ENCODE assay signal across 8 mouse cellular contexts in genomic region chr19:17136677-17137460, GRCm38 (mm10).
A peak's percentile ranks its signal among the peaks of the same experiment; 100 is the strongest.
DNase-seq lines count a peak whose midpoint lies in the region; ATAC-seq and TF ChIP-seq lines count a peak whose summit lies in the region.

No protein-coding gene starts in this region.

- peak; percentile 94 for ATAC-seq in hindbrain, embryonic 14.5 days (ENCODE audit: low FRiP score)
- ATAC-seq in midbrain, embryonic 12.5 days (ENCODE audit: low FRiP score, low read depth): peak; percentile 91

- TF ChIP-seq POLR2A in bone marrow macrophage, adult 2 months (IDR thresholded peaks at IDR 0.05; ENCODE audit: borderline replicate concordance, low read depth, low read length): no peak
- TF ChIP-seq POLR2A in embryonic fibroblast, embryonic 13.5 days (IDR thresholded peaks at IDR 0.05; ENCODE audit: low read depth, low read length): no peak

- peak overlapping the region; percentile 43 for H3K4me3 ChIP-seq in bone marrow macrophage, adult 2 months (ENCODE audit: insufficient read depth, low read length)
- H3K4me3 ChIP-seq in embryonic fibroblast, embryonic 13.5 days (ENCODE audit: insufficient read depth, low read length): peak overlapping the region; percentile 19
- H3K4me3 ChIP-seq in hindbrain, embryonic 14.5 days (replicated peaks; ENCODE audit: low read length): peak overlapping the region; percentile 37
- H3K4me3 ChIP-seq in midbrain, embryonic 12.5 days: peak overlapping the region; percentile 48

- no peak for TF ChIP-seq CTCF in bone marrow macrophage, adult 2 months (IDR thresholded peaks at IDR 0.05; ENCODE audit: low read depth, low read length)
- no peak for TF ChIP-seq CTCF in embryonic fibroblast, embryonic 13.5 days (IDR thresholded peaks at IDR 0.05; ENCODE audit: borderline replicate concordance, insufficient read depth, low read length)

- H3K36me3 ChIP-seq in hindbrain, embryonic 14.5 days (replicated peaks; ENCODE audit: control insufficient read depth, insufficient read depth): no peaks in the 10 kb centered on the region
- H3K36me3 ChIP-seq in midbrain, embryonic 12.5 days: no peaks in the 10 kb centered on the region

- H3K9me3 ChIP-seq in hindbrain, embryonic 14.5 days (ENCODE audit: control insufficient read depth, low read length): no peaks in the 10 kb centered on the region
- H3K9me3 ChIP-seq in midbrain, embryonic 12.5 days: no peaks in the 10 kb centered on the region

- DNase-seq in B cell, adult 2 months: peak; percentile 16 to 26
- DNase-seq in hindbrain, embryonic 14.5 days (ENCODE audit: low spot score): peak; percentile 76
- DNase-seq in layer of hippocampus, postnatal 36 days: peak; percentile 59 to 73
- DNase-seq in telencephalon, adult 2 months (ENCODE audit: low read depth, low spot score): peak; percentile 90
- no peak for DNase-seq in gastrocnemius, postnatal 4 days (ENCODE audit: low spot score in 2 of 2)

- peak overlapping the region; percentile 61 for H3K9ac ChIP-seq in hindbrain, embryonic 14.5 days
- peak overlapping the region; percentile 55 for H3K9ac ChIP-seq in midbrain, embryonic 12.5 days (replicated peaks)

- H3K27me3 ChIP-seq in hindbrain, embryonic 14.5 days (ENCODE audit: control insufficient read depth, insufficient read depth, low read length): no peaks in the 10 kb centered on the region
- 0 out of 2 replicates have a peak, but pooled peaks cover 2% of the 10 kb centered on the region for H3K27me3 ChIP-seq in midbrain, embryonic 12.5 days

- WGBS in hindbrain, embryonic 14.5 days: 10% methylated on average over 21 of the region's 21 CpGs
- WGBS in midbrain, embryonic 12.5 days: 12% methylated on average over 21 of the region's 21 CpGs

- H3K27ac ChIP-seq in bone marrow macrophage, adult 2 months (ENCODE audit: insufficient read depth, low read depth, low read length): no peak overlapping the region
- no peak overlapping the region for H3K27ac ChIP-seq in embryonic fibroblast, embryonic 13.5 days (ENCODE audit: insufficient read depth, low read length)
- H3K27ac ChIP-seq in hindbrain, embryonic 14.5 days: 0 out of 2 replicates have a peak overlapping the region, but pooled peaks have one; percentile 33
- H3K27ac ChIP-seq in midbrain, embryonic 12.5 days (replicated peaks): no peak overlapping the region

- peaks cover 4% of the 10 kb centered on the region for H3K4me1 ChIP-seq in bone marrow macrophage, adult 2 months (ENCODE audit: control insufficient read depth, insufficient read depth, low read length)
- no peaks in the 10 kb centered on the region; the same call in 1 of the 2 replicates for H3K4me1 ChIP-seq in embryonic fibroblast, embryonic 13.5 days (ENCODE audit: control insufficient read depth, insufficient read depth, low read length)
- H3K4me1 ChIP-seq in hindbrain, embryonic 14.5 days (replicated peaks; ENCODE audit: control insufficient read depth, insufficient read depth, low read length): peaks cover 6% of the 10 kb centered on the region; the same call in 1 of the 2 replicates
- H3K4me1 ChIP-seq in midbrain, embryonic 12.5 days: no peaks in the 10 kb centered on the region

- peak overlapping the region; percentile 59 for H3K4me2 ChIP-seq in hindbrain, embryonic 14.5 days (replicated peaks)
- H3K4me2 ChIP-seq in midbrain, embryonic 12.5 days (replicated peaks): peak overlapping the region; percentile 63

Comparison
In these comparisons a context has a peak if more than half of its experiments do, and no peak if none do; other contexts are left out.
1. DNase-seq: peak in B cell, adult 2 months (2 of 2), hindbrain, embryonic 14.5 days (single experiment), layer of hippocampus, postnatal 36 days (2 of 2) and telencephalon, adult 2 months (single experiment); none in gastrocnemius, postnatal 4 days (0 of 2).
2. Peak in every context shown above with its lines, with median percentiles within 50 percentile points of each other: H3K4me3 ChIP-seq.